Mouse (Mus musculus): ENCODE measurements around the gene Oas1d.

The Oas1d gene

GRCm38 (mm10) chr5:120968799-120969198 lies 54.5 kb downstream of the Oas1d start:
- no peak for DNase-seq (ENCODE audit: low spot score in 2 of 2)

- no peak for DNase-seq (ENCODE audit: low spot score in 2 of 2)
These were observed 55.4 kb downstream of the Oas1d start for GRCm38 (mm10) chr5:120969703-120970102.

Data from spleen, postnatal 10 days (tissue).